Mouse (Mus musculus) heart, embryonic 13.5 days (tissue): ENCODE data around the gene Dgkd. TPM values are rescaled to one million over a fixed set of nuclear protein-coding genes. Genes with fewer than 3 reads are reported as not detected.

ENCODE experiments used
- polyA plus RNA-seq: library from polyadenylated mRNA; unstranded; fragments of >200 nt; fragmentation: Nextera tagmentation; extraction: Ambion mirVana; gene quantifications from 2 replicates; pipeline ENCODE4 v1.2.1, GENCODE M21; 2015

Dgkd gene
- polyA plus RNA-seq, 1 experiment from 2014 or later: 20.0 TPM

Other genes starting within 250 kb of the Dgkd start
- 6.0 and 6.2 TPM in 2 replicates for gene Inpp5d, start 233.0 kb upstream of the Dgkd start, polyA plus RNA-seq
- 21.8 and 23.5 TPM in 2 replicates for gene Atg16l1, start 97.4 kb upstream of the Dgkd start, polyA plus RNA-seq
- gene Sag, start 49.6 kb upstream of the Dgkd start, polyA plus RNA-seq: 0.70 and 0.82 TPM in 2 replicates
- 28.6 and 28.9 TPM in 2 replicates for gene Usp40, start 155.3 kb downstream of the Dgkd start, polyA plus RNA-seq
- gene Ugt1a10, start 202.1 kb downstream of the Dgkd start, polyA plus RNA-seq: not detected in 2 replicates
- gene Ugt1a9, start 217.5 kb downstream of the Dgkd start, polyA plus RNA-seq: not detected in 2 replicates
- gene Ugt1a8, start 234.5 kb downstream of the Dgkd start, polyA plus RNA-seq: not detected in 2 replicates
- 1.0 and 1.7 TPM in 2 replicates for gene Ugt1a7c, start 241.8 kb downstream of the Dgkd start, polyA plus RNA-seq
- gene Ugt1a6b, start 250.0 kb downstream of the Dgkd start, polyA plus RNA-seq: not detected in 2 replicates